Mouse (Mus musculus): Measurements from ENCODE around the gene Dppa5a. TPM values are rescaled to one million over a fixed set of nuclear protein-coding genes. Genes with fewer than 3 reads are reported as not detected.
"Not testable (repeated sequence)": the region's sequence is repeated elsewhere in the genome, so short reads cannot be mapped to it uniquely, and the experiment has no call there.

Dppa5a gene
- total RNA-seq, 2 experiments from 2014 or later: not detected

- no peak for DNase-seq
Observed at GRCm38 (mm10) chr9:78364701-78365100, 3.3 kb downstream of the Dppa5a start.

GRCm38 (mm10) chr9:78363374-78363773, 4.6 kb downstream of the Dppa5a start:
- DNase-seq: no peak

DNA sequence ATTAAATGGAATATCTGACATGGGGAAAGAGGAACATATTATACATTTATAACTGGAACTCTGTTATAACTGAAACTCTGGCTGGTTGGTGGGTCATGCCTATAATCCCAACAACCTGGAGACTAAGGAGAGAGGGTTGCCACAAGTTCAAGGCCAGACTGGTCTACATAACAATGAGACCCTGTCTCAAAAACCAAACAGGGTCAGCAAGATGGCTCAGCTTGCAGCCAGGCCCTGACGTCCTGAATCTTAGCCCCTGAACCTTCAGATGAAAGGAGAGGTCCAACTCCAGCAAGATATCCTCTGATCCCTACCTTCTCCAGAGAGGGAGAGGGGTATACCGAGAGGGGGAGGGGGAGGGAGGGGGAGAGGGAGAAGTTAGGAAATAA, 7.5 kb downstream of the Dppa5a start:
- no peak for DNase-seq

DNA sequence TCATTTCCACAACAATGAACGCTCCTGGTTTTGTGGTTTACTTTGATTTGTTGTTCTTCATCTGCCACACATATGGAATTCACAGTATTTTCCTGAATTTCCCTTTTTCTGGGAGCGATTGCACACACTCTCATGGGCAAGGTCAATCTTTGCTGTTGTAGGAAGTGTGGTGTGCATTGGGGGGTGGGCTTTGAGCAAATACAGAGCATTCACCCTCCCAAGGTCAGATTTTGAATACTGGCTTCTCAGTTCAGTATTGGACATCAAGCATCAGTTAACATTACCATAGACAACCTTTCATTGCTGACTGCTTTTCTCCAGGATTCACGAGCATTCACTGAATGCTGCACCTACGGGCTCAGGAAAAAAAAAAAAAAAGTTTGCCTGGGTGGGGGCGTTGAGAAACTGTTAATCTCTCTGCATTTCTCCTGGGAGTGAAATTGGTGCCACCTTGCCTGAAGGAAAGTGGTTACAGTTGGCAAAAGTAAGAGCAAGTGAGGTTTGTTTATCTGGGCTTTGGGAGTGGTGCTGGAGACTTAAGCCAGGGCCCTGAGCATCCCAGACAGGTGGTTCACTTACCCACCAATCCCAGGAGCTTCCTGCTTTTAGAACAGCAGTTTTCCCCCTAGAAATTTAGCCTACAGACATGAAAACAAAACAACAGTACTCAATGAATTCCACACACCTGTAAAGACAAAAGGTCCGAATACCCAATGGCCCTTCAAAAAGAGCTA, 8.1 kb downstream of the Dppa5a start:
- no peak for DNase-seq

DNA sequence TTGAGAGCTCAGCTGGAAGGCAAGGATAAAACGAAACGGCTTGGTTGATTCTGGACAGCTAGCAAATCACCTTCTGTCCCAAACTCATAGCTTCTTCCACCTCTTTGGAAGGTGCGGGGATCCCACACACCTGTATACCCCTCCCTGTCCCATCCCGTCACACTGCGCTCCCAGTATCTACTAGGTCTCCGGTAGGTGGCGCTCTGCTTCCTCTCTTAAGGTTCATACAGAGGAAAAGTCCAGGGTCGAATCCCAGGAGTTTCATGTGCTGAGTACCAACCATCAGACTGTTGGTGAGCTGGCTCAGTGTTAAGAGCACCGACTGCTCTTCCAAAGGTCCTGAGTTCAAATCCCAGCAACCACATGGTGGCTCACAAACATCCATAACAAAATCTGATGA, 9.9 kb downstream of the Dppa5a start:
- DNase-seq: peak; percentile 38 to 79

GRCm38 (mm10) chr9:78355611-78356010, 12.4 kb downstream of the Dppa5a start, which contains the start of gene Gsta2:
Gene Gsta2 (minus strand): TSS chr9:78355788.
- DNase-seq: no peak

GRCm38 (mm10) chr9:78354665-78355578, 13.1 kb downstream of the Dppa5a start:
- peak in 1 of 2 experiments; percentile 15 for DNase-seq

GRCm38 (mm10) chr9:78351504-78352220, 16.3 kb downstream of the Dppa5a start:
- DNase-seq: no peak

- DNase-seq: not testable (repeated sequence)
Observed at GRCm38 (mm10) chr9:78350007-78350406, 18.0 kb downstream of the Dppa5a start.

- DNase-seq: not testable (repeated sequence)
Observed at GRCm38 (mm10) chr9:78349141-78349540, 18.8 kb downstream of the Dppa5a start.

DNA sequence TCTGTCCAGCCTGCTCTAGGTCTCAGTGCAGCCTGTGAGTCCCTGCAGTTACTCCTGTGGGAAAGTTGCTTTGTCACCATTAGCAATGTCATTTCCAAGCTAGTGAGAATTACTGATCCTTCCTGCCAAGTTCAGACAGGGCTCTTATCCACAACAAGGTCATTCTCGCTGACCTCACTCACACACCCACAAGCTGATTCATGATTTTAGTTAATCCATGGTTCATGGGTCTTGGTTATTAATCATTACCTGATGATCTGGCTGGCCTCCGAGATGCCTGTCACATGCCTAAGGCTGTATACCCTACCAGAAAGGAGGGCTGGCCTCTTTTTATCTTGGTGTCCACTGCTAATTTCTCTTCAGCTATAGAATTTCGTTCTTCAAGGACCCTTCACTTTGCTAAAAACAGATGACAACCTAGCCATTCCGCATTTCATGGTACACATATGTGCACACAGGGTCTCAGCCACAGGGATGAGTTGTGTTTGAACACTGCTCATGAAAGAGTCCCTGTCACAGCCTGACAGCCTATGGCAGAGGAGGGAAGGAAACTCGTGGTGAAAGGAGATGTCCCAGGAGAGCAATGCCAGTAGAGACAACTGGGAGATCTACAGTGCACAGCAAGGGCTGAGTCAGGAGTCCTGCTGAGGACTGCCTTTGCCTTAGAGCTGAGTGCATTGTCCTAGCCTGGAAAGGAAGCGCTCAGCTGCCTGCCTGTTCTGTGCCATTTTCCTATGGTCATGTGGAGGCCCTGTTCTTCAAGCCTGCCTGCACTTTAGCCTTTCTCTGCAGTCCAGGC, 19.6 kb downstream of the Dppa5a start:
- DNase-seq: peak; percentile 36 to 39

- DNase-seq: no peak
Observed at GRCm38 (mm10) chr9:78347004-78347403, 21.0 kb downstream of the Dppa5a start.

GRCm38 (mm10) chr9:78345235-78345634, 22.7 kb downstream of the Dppa5a start:
- not testable (repeated sequence) for DNase-seq

GRCm38 (mm10) chr9:78343055-78343454, 24.9 kb downstream of the Dppa5a start:
- not testable (repeated sequence) for DNase-seq

DNA sequence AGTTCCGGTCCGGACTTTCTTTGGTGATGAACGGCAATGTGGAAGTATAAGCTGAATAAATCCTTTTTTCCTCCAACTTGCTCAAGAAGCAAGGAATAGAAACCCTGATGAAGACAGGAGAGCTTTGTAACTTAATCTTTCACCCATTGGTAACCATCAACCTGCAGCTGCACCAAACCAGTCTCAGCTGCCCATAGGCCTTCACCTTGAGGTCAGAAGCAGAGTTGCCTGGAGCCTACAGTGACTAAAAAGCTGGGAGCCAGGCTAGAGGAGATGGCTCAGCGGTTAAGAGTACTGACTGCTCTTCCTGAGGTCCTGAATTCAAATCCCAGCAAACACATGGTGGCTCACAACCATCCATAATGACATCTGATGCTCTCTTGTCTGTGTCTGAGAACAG, 25.5 kb downstream of the Dppa5a start:
- DNase-seq: not testable (repeated sequence)

DNA sequence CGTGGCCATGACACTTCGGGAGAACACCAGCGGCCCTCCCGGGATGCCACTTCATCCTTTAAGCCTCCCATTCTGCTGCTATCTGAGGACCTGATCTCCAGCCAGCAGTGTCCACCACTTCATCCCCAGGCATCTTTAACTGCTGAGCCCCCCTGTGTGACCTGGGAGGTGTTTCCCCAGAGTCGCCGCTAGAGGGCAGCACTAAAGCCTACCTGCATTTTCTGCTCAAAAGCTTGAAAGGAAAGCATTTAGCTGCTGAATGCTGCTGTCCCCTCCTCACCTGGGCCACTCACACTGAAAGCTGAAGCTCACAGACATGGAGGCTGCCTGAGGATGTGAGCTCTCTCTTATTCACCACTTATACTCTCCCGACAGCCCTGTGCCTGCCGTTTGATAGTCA, 27.7 kb downstream of the Dppa5a start:
- DNase-seq: peak; percentile 11 to 62

GRCm38 (mm10) chr9:78337050-78337449, 30.9 kb downstream of the Dppa5a start:
- not testable (repeated sequence) for DNase-seq

- DNase-seq: not testable (repeated sequence)
Observed at GRCm38 (mm10) chr9:78327289-78327688, 40.7 kb downstream of the Dppa5a start, which contains the start of gene Omt2b. Gene Omt2b (plus strand): TSS chr9:78327589.

GRCm38 (mm10) chr9:78319499-78319898, 48.5 kb downstream of the Dppa5a start:
- no peak for DNase-seq

Measured in heart, adult 18-20 months (tissue).